Mouse (Mus musculus) limb, embryonic 11.5 days (tissue): ENCODE data around the gene Il1rapl2. TPM values are rescaled to one million over a fixed set of nuclear protein-coding genes. Genes with fewer than 3 reads are reported as not detected.

Experiments
- ATAC-seq: fragments of 200-750 bp; cut with Nextera tagmentation; 2 replicates; pipeline ENCODE4 v1.8.0; 2017; ENCODE audit warnings: low read depth; ENCODE audit not compliant: insufficient number of reproducible peaks, low FRiP score, low TSS enrichment
- DNase-seq: peaks from one replicate; pipeline ENCODE4 v3.0.0-alpha.2; 2015; ENCODE audit warnings: low spot score
- H3K27ac ChIP-seq: fragments of 300-500 bp; sonication (generic); replicated peaks from 2 replicates; pipeline ENCODE4 v1.5.1; 2014; ENCODE audit warnings: low read depth, mild to moderate bottlenecking, low read length
- H3K27me3 ChIP-seq: fragments of 300-500 bp; sonication (generic); 2 replicates; pipeline ENCODE4 v1.6.1; 2014; ENCODE audit warnings: mild to moderate bottlenecking, low read length, mixed read lengths; ENCODE audit not compliant: control insufficient read depth, insufficient read depth
- H3K36me3 ChIP-seq: fragments of 300-500 bp; sonication (generic); 2 replicates; pipeline ENCODE4 v1.6.1; 2014; ENCODE audit warnings: mild to moderate bottlenecking, low read length, moderate library complexity, mixed read lengths; ENCODE audit not compliant: control insufficient read depth, insufficient read depth
- H3K4me1 ChIP-seq: fragments of 300-500 bp; sonication (generic); 2 replicates; pipeline ENCODE4 v1.6.1; 2014; ENCODE audit warnings: low read length, mixed read lengths; ENCODE audit not compliant: control insufficient read depth, insufficient read depth
- H3K4me2 ChIP-seq: fragments of 300-500 bp; sonication (generic); 2 replicates; pipeline ENCODE4 v1.6.1; 2014; ENCODE audit warnings: low read depth, mild to moderate bottlenecking, moderate library complexity; ENCODE audit not compliant: severe bottlenecking
- H3K4me3 ChIP-seq: fragments of 300-500 bp; sonication (generic); 2 replicates; pipeline ENCODE4 v1.5.1; 2014; ENCODE audit warnings: low read depth, low read length
- H3K9ac ChIP-seq: fragments of 300-500 bp; sonication (generic); 2 replicates; pipeline ENCODE4 v1.6.1; 2014; ENCODE audit warnings: mild to moderate bottlenecking, low read length
- H3K9me3 ChIP-seq: fragments of 300-500 bp; sonication (generic); 2 replicates; pipeline ENCODE4 v1.6.1; 2016; ENCODE audit warnings: low read length; ENCODE audit not compliant: control insufficient read depth
- WGBS: fragments of 180-500 bp; shearing (Covaris S2); extraction: QIAGEN DNeasy Blood & Tissue Kit; methylation state at CpG from one replicate; pipeline ENCODE4 v1.1.7; 2014; 5-methylcytosine and 5-hydroxymethylcytosine counted together
- polyA plus RNA-seq: library from polyadenylated mRNA; unstranded; fragments of >200 nt; fragmentation: Nextera tagmentation; extraction: Ambion mirVana; gene quantifications from 2 replicates; pipeline ENCODE4 v1.2.1, GENCODE M21; 2014

Gene Il1rapl2
- 0.30 TPM in 1 of 2 replicates, not detected in the other for polyA plus RNA-seq

DNA sequence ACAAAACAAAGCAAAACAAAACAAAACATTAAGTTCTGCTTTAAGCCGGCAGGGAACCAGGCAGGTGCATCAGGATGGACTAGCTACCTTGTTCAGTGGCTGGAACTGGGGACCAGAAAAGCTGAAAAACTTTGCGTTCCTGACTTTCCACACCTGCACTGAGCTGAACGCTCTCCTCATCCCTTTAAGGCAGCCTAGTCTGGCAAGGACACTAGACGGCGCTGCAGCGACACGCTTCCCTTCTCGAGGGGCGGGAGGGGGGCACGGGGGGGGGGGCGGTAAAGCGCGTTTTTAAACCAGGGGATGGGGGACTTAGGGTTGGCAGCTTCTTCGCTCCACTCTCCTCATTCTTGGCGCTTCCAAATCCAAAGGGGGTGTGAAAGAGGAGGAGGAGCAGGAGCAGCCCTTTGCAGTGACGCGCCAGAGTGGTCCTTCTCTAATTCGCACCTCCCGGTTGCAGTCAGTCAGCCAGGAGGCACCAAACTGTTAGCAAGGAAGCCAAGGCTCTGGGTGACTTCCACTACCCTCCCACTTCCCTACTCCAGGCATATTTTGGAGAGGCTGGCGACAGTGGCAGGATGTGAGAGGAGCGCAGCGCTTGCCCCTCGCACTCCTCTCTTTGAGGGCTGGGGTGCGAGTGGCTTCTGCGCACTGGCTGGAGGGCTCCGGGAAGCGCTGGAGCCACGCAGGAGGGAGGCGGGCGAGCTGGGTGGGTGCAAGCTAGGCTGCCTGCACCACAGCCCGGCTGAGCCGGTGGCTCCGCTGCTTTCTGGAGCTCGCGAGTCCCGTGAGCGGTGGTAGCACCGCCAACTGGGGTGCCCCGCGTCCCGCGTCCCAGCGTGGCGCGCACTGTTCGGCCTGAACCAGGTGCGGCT lies at the start of gene Il1rapl2:
Gene Il1rapl2 (plus strand): TSS at position 288 of the 875 bp plus-strand sequence.
- Histone ChIP-seq H3K36me3 (no peaks in the 10 kb centered on the region), H3K4me3 (peak within 1 kb of the TSS; percentile 34), H3K4me1 (no peaks in the 10 kb centered on the region), H3K27me3 (peaks cover 29% of the 10 kb centered on the region), H3K9me3 (no peaks in the 10 kb centered on the region), H3K27ac (no peak within 1 kb of the TSS), H3K9ac (no peak within 1 kb of the TSS), H3K4me2 (peak within 1 kb of the TSS; percentile 72)
- WGBS = 22% methylated on average over 39 of the region's 47 CpGs
- peak; percentile 49 for DNase-seq
- ATAC-seq = peak; percentile 77

DNA sequence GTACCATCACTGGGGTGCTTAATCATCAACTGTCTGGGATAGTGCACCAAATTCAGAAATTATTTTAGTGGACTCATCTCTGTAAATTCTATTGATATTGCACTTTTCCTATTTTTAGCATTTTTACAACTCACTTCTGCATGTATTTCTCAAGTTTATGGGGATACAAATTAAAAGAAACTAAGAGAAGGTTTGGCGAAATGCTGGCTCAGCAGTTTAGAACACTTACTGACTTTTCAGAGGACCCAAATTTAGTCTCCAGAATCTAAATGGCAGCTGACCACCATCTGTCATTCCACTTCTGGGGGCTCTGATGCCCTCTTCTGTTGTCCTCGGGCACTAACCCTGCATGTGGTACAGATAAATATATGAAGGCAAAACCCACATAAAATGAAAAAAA lies 22.1 kb upstream of the Il1rapl2 start:
- no peak overlapping the region for H3K4me2 ChIP-seq
- no peaks in the 10 kb centered on the region for H3K4me1 ChIP-seq
- H3K27me3 ChIP-seq = no peaks in the 10 kb centered on the region
- no peak overlapping the region for H3K4me3 ChIP-seq
- WGBS = 85% methylated on average over 2 of the region's 2 CpGs
- no peaks in the 10 kb centered on the region for H3K9me3 ChIP-seq
- H3K36me3 ChIP-seq = no peaks in the 10 kb centered on the region
- no peak overlapping the region for H3K27ac ChIP-seq
- no peak for DNase-seq
- no peak overlapping the region for H3K9ac ChIP-seq
- no peak for ATAC-seq

DNA sequence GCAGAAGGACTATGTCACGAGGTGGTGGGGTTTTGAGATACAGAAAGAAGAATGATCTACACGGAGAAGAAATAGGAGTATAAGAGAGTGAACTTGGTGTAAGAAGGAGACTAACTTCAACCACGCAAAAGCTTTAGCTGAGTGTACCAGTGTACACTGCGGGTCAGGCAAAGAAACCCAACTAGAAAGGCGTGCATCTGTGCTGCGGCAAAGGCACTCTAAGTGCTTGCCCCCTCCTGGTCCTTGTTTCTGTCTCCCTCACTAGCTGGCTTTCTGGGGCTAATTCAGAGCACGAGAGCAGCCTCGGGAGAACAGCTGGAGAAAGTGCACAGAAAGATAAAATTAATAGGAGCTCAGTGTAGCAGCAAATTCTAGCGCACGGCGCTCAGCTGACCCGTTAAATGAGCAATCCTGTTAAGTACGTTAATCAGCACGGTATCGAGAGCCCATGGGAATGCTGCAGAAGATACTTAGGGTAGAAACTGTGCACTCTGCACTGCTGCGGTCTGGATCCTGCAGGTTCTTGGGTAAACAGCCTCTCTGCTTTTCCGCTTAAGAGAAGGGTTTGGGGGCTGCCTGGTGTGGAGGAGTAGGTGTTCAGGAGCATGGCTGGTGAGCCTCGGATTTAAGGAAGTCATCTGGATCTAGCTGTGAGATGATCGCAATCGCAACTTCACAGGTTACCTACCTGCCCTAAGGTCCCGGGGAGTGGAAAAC lies 778 bp upstream of the Il1rapl2 start:
- Histone ChIP-seq H3K9ac (no peak overlapping the region), H3K27ac (no peak overlapping the region), H3K4me3 (peak overlapping the region; percentile 0; the same call in 1 of the 2 replicates), H3K4me1 (no peaks in the 10 kb centered on the region), H3K27me3 (peaks cover 29% of the 10 kb centered on the region), H3K9me3 (no peaks in the 10 kb centered on the region), H3K36me3 (no peaks in the 10 kb centered on the region), H3K4me2 (peak overlapping the region; percentile 72)
- DNase-seq = peak; percentile 23
- no peak for ATAC-seq
- WGBS = 28% methylated on average over 21 of the region's 21 CpGs

DNA sequence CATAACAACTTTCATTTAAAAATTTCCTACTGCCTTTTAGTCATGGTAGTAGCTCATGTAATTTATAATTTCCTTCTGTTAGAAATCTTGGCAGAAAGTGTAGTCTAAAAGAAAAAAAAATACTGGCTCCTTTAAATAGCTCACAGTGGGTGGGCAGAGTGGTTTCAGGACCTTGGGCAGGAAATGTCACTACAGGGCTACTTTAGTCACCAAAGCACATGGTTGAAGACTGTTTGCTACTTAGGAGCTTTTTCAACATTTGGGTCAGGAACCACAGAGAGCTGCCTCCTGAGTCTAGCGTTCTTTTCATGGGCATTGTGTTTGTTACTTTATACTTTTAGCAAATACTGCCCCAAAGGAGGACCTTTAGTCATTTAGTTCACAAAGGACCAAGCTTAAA lies 12.2 kb downstream of the Il1rapl2 start:
- no peaks in the 10 kb centered on the region for H3K4me1 ChIP-seq
- H3K27ac ChIP-seq = no peak overlapping the region
- WGBS = 36% methylated on average over 1 of the region's 1 CpGs
- no peak overlapping the region for H3K9ac ChIP-seq
- no peak overlapping the region for H3K4me2 ChIP-seq
- H3K4me3 ChIP-seq = no peak overlapping the region
- no peaks in the 10 kb centered on the region for H3K9me3 ChIP-seq
- H3K36me3 ChIP-seq = no peaks in the 10 kb centered on the region
- DNase-seq (no peak), ATAC-seq (no peak)
- no peaks in the 10 kb centered on the region for H3K27me3 ChIP-seq

DNA sequence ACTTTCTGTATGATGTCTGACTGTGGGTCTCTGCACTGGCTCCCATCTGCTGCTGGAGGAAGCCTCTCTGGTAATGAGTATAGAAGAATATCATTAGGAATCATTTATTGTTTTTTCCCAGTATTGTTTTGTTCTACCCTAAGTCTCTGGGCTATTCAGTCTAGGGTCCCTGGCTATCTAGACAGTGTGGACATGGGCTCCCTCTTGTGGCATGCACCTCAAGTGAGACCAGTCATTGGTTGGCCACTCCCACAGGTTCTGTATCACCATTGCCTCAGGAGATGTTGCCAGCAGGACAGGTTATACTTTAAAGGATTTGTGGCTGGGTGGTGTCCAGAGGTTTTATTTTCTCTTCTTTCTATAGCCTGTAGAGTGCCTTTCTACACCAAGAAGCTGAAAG lies 50.3 kb downstream of the Il1rapl2 start:
- Histone ChIP-seq H3K27ac (no peak overlapping the region), H3K4me2 (no peak overlapping the region), H3K27me3 (no peaks in the 10 kb centered on the region), H3K4me3 (no peak overlapping the region), H3K9ac (no peak overlapping the region), H3K9me3 (no peaks in the 10 kb centered on the region), H3K4me1 (no peaks in the 10 kb centered on the region), H3K36me3 (no peaks in the 10 kb centered on the region)
- DNase-seq (no peak), ATAC-seq (no peak)

DNA sequence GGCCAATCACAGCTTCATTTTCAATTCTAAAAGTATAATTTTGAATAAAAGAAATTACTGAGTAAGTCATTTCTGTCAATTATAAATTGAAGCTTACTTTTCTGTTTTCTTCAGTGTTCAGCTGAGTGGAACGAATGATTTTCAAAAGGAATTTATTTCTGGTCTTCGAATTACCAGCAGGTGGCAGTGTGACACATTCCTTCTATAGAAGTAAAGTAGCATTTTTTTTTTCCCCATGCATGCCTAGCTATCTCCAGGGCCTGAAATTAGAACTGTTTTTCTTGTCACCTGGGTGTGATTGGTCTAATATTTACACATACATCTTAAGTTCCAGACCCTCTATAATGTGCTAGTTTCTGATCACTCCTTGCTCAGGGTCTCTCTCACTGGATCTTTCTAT lies 96.6 kb downstream of the Il1rapl2 start:
- WGBS = 22% methylated on average over 2 of the region's 2 CpGs
- Histone ChIP-seq H3K4me1 (no peaks in the 10 kb centered on the region), H3K9me3 (no peaks in the 10 kb centered on the region), H3K36me3 (no peaks in the 10 kb centered on the region), H3K27me3 (no peaks in the 10 kb centered on the region), H3K4me3 (no peak overlapping the region), H3K4me2 (no peak overlapping the region), H3K9ac (no peak overlapping the region), H3K27ac (no peak overlapping the region)
- peak; percentile 20 for DNase-seq
- ATAC-seq = no peak

DNA sequence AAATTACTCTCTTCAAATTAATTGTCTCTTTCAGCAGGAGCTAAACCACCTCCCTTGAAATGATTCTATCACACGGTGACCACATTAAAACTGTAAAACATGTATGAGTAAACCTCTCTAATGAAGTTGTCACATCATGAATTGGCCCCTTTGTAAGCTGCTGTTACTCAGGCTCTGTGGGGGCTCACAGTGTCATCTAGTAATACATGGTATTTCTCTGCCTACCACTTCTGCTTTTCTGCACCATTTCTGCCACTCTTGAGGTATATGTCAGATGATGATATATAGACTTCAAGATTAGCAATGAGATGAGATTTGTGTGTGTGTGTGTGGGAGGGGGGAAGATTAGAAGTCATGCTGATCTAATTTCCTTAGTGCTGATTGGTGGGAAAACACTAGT lies 117.6 kb downstream of the Il1rapl2 start:
- Histone ChIP-seq H3K4me2 (no peak overlapping the region), H3K4me3 (no peak overlapping the region), H3K9ac (no peak overlapping the region), H3K27me3 (no peaks in the 10 kb centered on the region), H3K27ac (no peak overlapping the region), H3K36me3 (no peaks in the 10 kb centered on the region), H3K9me3 (no peaks in the 10 kb centered on the region), H3K4me1 (no peaks in the 10 kb centered on the region)
- no peak for ATAC-seq
- WGBS = 83% methylated on average over 1 of the region's 1 CpGs
- no peak for DNase-seq

DNA sequence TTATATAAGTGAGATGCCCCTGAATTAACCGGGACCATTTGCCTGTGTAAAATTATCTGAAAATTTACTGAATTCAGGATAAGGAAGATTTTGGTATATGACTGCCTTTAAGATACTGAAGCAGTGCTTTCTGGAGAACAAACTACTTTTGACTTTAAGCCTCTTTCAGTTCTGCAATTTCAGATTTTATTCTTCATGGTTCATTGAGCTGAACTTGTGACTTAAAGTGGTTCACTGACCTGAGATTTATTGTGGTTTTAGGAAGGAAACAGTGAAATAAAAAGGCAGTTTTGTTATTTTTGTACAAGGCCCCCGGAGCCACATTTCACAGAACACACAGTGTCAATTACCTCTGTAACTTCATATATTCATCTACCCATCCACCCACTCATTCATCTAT lies 129.6 kb downstream of the Il1rapl2 start:
- Histone ChIP-seq H3K27me3 (no peaks in the 10 kb centered on the region), H3K4me1 (no peaks in the 10 kb centered on the region), H3K27ac (no peak overlapping the region), H3K36me3 (no peaks in the 10 kb centered on the region), H3K4me3 (no peak overlapping the region), H3K9me3 (no peaks in the 10 kb centered on the region), H3K9ac (no peak overlapping the region), H3K4me2 (no peak overlapping the region)
- 82% methylated on average over 2 of the region's 2 CpGs for WGBS
- DNase-seq = no peak
- ATAC-seq = no peak
